In the genomic region with DNA sequence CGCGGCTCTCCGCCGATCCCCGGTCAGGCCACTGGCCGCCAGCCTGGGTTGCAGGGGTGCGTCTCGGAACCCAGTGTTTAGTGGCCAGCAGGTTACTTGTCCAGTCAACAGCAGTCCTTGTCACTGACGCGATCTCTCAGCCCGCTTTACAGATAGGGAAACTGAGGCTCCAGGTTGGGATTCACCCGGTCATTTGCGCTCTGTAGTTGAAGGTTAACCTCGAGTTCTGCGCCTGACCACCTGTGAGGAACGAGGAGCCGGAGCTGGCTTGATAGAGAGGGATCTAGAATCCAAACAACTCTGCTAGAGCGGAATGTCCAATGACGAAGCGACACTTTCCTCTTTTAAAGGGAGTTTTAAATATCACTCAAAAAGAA, we compare ENCODE assay signal across 8 mouse cellular contexts. TPM values are rescaled to one million over a fixed set of nuclear protein-coding genes. Genes with fewer than 3 reads are reported as not detected.
DNase-seq lines count a peak whose midpoint lies in the region; ATAC-seq and TF ChIP-seq lines count a peak whose summit lies in the region.

A gene (minus strand): TSS at position 321 of the 377 bp plus-strand sequence.

- intact Hi-C loops in gastrocnemius, adult 2 months (cut with DNase I): no loop called here

- peaks cover 2% of the 10 kb centered on the region; the same call in 1 of the 2 replicates for H3K36me3 ChIP-seq in macrophage (ENCODE audit: inconsistent target)

- peaks cover 42% of the 10 kb centered on the region for H3K79me2 ChIP-seq in macrophage (ENCODE audit: inconsistent target)

- WGBS in macrophage (ENCODE audit: missing documents): 29% methylated on average over 20 of the region's 20 CpGs

- H3K4me3 ChIP-seq in gastrocnemius, adult 2 months: peak within 1 kb of the TSS; percentile 90
- peak within 1 kb of the TSS; percentile 75 for H3K4me3 ChIP-seq in macrophage (ENCODE audit: inconsistent target)

- no peak for TF ChIP-seq CTCF in gastrocnemius, adult 2 months (IDR thresholded peaks at IDR 0.05)

- no peak for ATAC-seq in inflammation-experienced regulatory T-cells, adult 6 months

- peak; percentile 73 for DNase-seq in kidney, adult 9 months
- DNase-seq in kidney, adult 11 months: no peak
- DNase-seq in adrenal gland, postnatal 14 days: no peak
- DNase-seq in gastrocnemius, adult 2 months: no peak
- no peak for DNase-seq in ovary, postnatal 14 days (ENCODE audit: low spot score)
- DNase-seq in urinary bladder, postnatal 10 days (ENCODE audit: low spot score): no peak

- peak within 1 kb of the TSS; percentile 91 for H3K27ac ChIP-seq in gastrocnemius, adult 2 months
- H3K27ac ChIP-seq in macrophage: peak within 1 kb of the TSS; percentile 72

RNA-seq across cellular contexts. Expression of the gene that starts here (rescaled TPM):
- 35.5 and 38.9 TPM in 2 replicates for total RNA-seq in adrenal gland, postnatal 14 days (2021)
- 10 to 100 TPM; 36.0 to 36.6 TPM for total RNA-seq in gastrocnemius, adult 2 months (2021)
- polyA plus RNA-seq in inflammation-experienced regulatory T-cells, adult 6 months (2017; shearing (Covaris generic)): 10 to 100 TPM; 36.9 to 50.5 (median 42.6) TPM
- 100 to 1,000 TPM in 10 of 26 experiments, 10 to 100 TPM in 16; 64.2 to 138 (median 96.6) TPM for total RNA-seq in macrophage (2018; cell fraction: chromatin; rRNA removed)
- total RNA-seq in macrophage (2018; cell fraction: cytosol; rRNA removed): 10 to 100 TPM; 19.4 to 35.7 (median 26.8) TPM
- 10 to 100 TPM; 27.9 to 97.4 (median 47.8) TPM for total RNA-seq in macrophage (2018; cell fraction: nucleus; rRNA removed)
- polyA plus RNA-seq in macrophage (2018): 24.9 to 34.3 TPM (median 29.3 TPM) in 3 replicates
